Mouse (Mus musculus): ENCODE measurements around the gene Prelp. TPM values are rescaled to one million over a fixed set of nuclear protein-coding genes. Genes with fewer than 3 reads are reported as not detected.
"Not testable (repeated sequence)": the region's sequence is repeated elsewhere in the genome, so short reads cannot be mapped to it uniquely, and the experiment has no call there.

Prelp gene
- polyA plus RNA-seq (2014; fragmentation: Nextera tagmentation; extraction: Ambion mirVana), result 1.2 and 1.4 TPM in 2 replicates

DNA sequence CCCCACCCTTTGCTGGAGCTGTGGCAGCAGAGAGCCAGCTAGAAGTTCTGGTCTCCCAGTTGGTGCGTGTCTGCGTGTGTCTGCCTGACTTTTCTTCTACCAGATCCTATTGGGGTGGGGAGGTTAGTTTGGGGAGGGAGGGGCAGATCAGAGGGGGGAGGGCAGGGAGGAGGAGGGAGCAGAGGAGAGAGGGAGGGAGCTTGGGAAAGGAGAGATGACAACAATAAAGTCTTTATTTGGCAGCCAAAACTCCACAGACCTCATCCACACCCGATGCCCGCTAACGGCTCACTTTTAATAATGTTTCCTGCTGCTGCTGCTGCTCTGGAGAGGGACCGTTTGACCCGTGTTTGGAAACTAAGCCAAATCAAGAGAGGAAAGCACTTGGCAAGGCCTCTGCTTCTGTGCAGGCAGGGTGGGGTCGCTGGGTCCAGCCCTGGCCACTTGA, at the start of gene Prelp:
Prelp (minus strand) TSS at position 111 of the 448 bp plus-strand sequence.
- H3K9me3 ChIP-seq (ENCODE audit: control insufficient read depth, low read length), result no peaks in the 10 kb centered on the region
- H3K27me3 ChIP-seq (ENCODE audit: control insufficient read depth, insufficient read depth, low read length), result no peaks in the 10 kb centered on the region
- no peak within 1 kb of the TSS for H3K27ac ChIP-seq (ENCODE audit: low read depth, low read length)
- no peak within 1 kb of the TSS; the same call in 1 of the 2 replicates for H3K4me2 ChIP-seq (ENCODE audit: low read depth, low read length, severe bottlenecking)
- H3K4me3 ChIP-seq (ENCODE audit: low read depth, low read length), result no peak within 1 kb of the TSS
- ATAC-seq (replicated peaks; ENCODE audit: low FRiP score) (peak; percentile 29; the same call in 1 of the 2 replicates), DNase-seq (ENCODE audit: low spot score) (no peak)
- 17% methylated on average over 8 of the region's 8 CpGs for WGBS
- no peaks in the 10 kb centered on the region for H3K36me3 ChIP-seq (ENCODE audit: control insufficient read depth, insufficient read depth, low read length)
- no peak within 1 kb of the TSS for H3K9ac ChIP-seq (ENCODE audit: low read length)
- peaks cover 23% of the 10 kb centered on the region; the same call in 1 of the 2 replicates for H3K4me1 ChIP-seq (replicated peaks; ENCODE audit: control insufficient read depth, insufficient read depth, low read length)

DNA sequence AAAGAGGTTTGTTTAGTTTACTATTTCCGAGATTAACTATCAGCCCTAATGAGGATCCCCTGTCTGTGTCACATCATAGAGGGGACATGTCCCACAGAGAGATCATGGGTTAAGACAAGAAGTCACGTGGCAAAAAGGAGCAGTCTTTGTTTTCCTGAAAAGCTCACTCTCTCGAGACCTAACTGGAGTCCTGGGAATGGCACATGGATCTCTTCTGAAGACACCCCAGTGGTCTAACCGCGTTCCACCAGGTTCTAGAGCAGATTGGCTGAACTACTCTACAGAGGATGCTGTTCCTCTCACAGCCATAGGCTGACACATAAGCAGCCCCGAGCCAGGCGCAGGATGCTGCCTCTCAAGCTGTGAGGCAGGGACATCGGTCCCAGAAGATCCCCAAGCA, 48.2 kb upstream of the Prelp start:
- Histone ChIP-seq H3K9ac (ENCODE audit: low read length) (no peak overlapping the region), H3K27me3 (ENCODE audit: control insufficient read depth, insufficient read depth, low read length) (no peaks in the 10 kb centered on the region), H3K27ac (ENCODE audit: low read depth, low read length) (no peak overlapping the region), H3K4me1 (replicated peaks; ENCODE audit: control insufficient read depth, insufficient read depth, low read length) (no peaks in the 10 kb centered on the region; the same call in 1 of the 2 replicates), H3K4me3 (ENCODE audit: low read depth, low read length) (no peak overlapping the region), H3K4me2 (ENCODE audit: low read depth, low read length, severe bottlenecking) (no peak overlapping the region), H3K9me3 (ENCODE audit: control insufficient read depth, low read length) (no peaks in the 10 kb centered on the region), H3K36me3 (ENCODE audit: control insufficient read depth, insufficient read depth, low read length) (no peaks in the 10 kb centered on the region)
- WGBS, result 85% methylated on average over 8 of the region's 8 CpGs
- ATAC-seq (replicated peaks; ENCODE audit: low FRiP score) (no peak), DNase-seq (ENCODE audit: low spot score) (peak; percentile 41)

- WGBS, result 72% methylated on average over 4 of the region's 4 CpGs
- Histone ChIP-seq H3K36me3 (ENCODE audit: control insufficient read depth, insufficient read depth, low read length) (no peaks in the 10 kb centered on the region), H3K4me3 (ENCODE audit: low read depth, low read length) (no peak overlapping the region), H3K27ac (ENCODE audit: low read depth, low read length) (no peak overlapping the region), H3K4me2 (ENCODE audit: low read depth, low read length, severe bottlenecking) (no peak overlapping the region), H3K27me3 (ENCODE audit: control insufficient read depth, insufficient read depth, low read length) (no peaks in the 10 kb centered on the region), H3K4me1 (replicated peaks; ENCODE audit: control insufficient read depth, insufficient read depth, low read length) (no peaks in the 10 kb centered on the region; the same call in 1 of the 2 replicates), H3K9me3 (ENCODE audit: control insufficient read depth, low read length) (no peaks in the 10 kb centered on the region), H3K9ac (ENCODE audit: low read length) (no peak overlapping the region)
- ATAC-seq (replicated peaks; ENCODE audit: low FRiP score), result no peak
- DNase-seq (ENCODE audit: low spot score), result peak; percentile 28
Observed at GRCm38 (mm10) chr1:133968788-133969325, 47.6 kb upstream of the Prelp start.

DNA sequence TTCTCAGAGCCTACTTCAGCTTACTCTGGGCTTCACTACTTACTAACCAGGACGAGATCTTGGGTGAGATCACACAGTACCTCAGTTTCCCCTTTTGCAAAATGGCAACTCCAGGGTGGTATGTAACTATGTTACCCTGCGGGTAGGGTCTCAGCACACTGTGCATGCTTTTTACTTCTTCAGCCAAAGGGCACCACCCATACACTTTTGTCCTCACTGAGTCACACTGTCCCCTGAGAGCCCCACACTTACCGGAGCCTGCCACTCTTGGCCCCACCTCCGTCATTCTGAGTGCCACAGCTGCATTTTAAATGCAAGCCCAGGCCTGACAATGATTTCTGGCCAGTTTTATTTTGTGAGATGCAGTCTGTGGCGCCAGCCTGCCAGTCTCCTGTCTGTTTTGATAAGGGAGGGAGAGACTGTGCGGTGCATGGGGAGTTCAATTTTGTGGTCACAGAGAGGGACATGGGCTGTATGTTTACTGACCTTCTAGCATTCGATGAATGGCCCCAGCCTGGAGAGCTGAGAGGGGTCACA, 46.3 kb upstream of the Prelp start:
- no peaks in the 10 kb centered on the region for H3K27me3 ChIP-seq (ENCODE audit: control insufficient read depth, insufficient read depth, low read length)
- 82% methylated on average over 7 of the region's 7 CpGs for WGBS
- ATAC-seq (replicated peaks; ENCODE audit: low FRiP score), result no peak

GRCm38 (mm10) chr1:133966044-133966443, 44.8 kb upstream of the Prelp start:
- 80% methylated on average over 2 of the region's 2 CpGs for WGBS

More for the DNA sequence above, 46.3 kb upstream of the Prelp start:
- no peaks in the 10 kb centered on the region for H3K9me3 ChIP-seq (ENCODE audit: control insufficient read depth, low read length)
- H3K4me2 ChIP-seq (ENCODE audit: low read depth, low read length, severe bottlenecking), result no peak overlapping the region
- H3K27ac ChIP-seq (ENCODE audit: low read depth, low read length), result no peak overlapping the region
- peak; percentile 9 for DNase-seq (ENCODE audit: low spot score)
- no peak overlapping the region for H3K9ac ChIP-seq (ENCODE audit: low read length)
- H3K4me3 ChIP-seq (ENCODE audit: low read depth, low read length), result no peak overlapping the region
- H3K4me1 ChIP-seq (replicated peaks; ENCODE audit: control insufficient read depth, insufficient read depth, low read length), result no peaks in the 10 kb centered on the region
- no peaks in the 10 kb centered on the region for H3K36me3 ChIP-seq (ENCODE audit: control insufficient read depth, insufficient read depth, low read length)

GRCm38 (mm10) chr1:133965298-133965697, 44.1 kb upstream of the Prelp start:
- H3K9ac ChIP-seq (ENCODE audit: low read length), result no peak overlapping the region
- WGBS, result 63% methylated on average over 5 of the region's 5 CpGs
- H3K4me3 ChIP-seq (ENCODE audit: low read depth, low read length), result no peak overlapping the region
- DNase-seq (ENCODE audit: low spot score) (no peak), ATAC-seq (replicated peaks; ENCODE audit: low FRiP score) (no peak)
- peaks cover 4% of the 10 kb centered on the region for H3K4me1 ChIP-seq (replicated peaks; ENCODE audit: control insufficient read depth, insufficient read depth, low read length)
- no peak overlapping the region for H3K27ac ChIP-seq (ENCODE audit: low read depth, low read length)
- no peaks in the 10 kb centered on the region for H3K27me3 ChIP-seq (ENCODE audit: control insufficient read depth, insufficient read depth, low read length)
- no peak overlapping the region for H3K4me2 ChIP-seq (ENCODE audit: low read depth, low read length, severe bottlenecking)
- no peaks in the 10 kb centered on the region for H3K9me3 ChIP-seq (ENCODE audit: control insufficient read depth, low read length)
- H3K36me3 ChIP-seq (ENCODE audit: control insufficient read depth, insufficient read depth, low read length), result no peaks in the 10 kb centered on the region

More at GRCm38 (mm10) chr1:133966044-133966443, 44.8 kb upstream of the Prelp start:
- Histone ChIP-seq H3K9me3 (ENCODE audit: control insufficient read depth, low read length) (no peaks in the 10 kb centered on the region), H3K27ac (ENCODE audit: low read depth, low read length) (no peak overlapping the region), H3K4me2 (ENCODE audit: low read depth, low read length, severe bottlenecking) (no peak overlapping the region), H3K4me3 (ENCODE audit: low read depth, low read length) (no peak overlapping the region), H3K36me3 (ENCODE audit: control insufficient read depth, insufficient read depth, low read length) (no peaks in the 10 kb centered on the region), H3K27me3 (ENCODE audit: control insufficient read depth, insufficient read depth, low read length) (no peaks in the 10 kb centered on the region), H3K9ac (ENCODE audit: low read length) (no peak overlapping the region), H3K4me1 (replicated peaks; ENCODE audit: control insufficient read depth, insufficient read depth, low read length) (peaks cover 4% of the 10 kb centered on the region)
- DNase-seq (ENCODE audit: low spot score) (no peak), ATAC-seq (replicated peaks; ENCODE audit: low FRiP score) (no peak)

DNA sequence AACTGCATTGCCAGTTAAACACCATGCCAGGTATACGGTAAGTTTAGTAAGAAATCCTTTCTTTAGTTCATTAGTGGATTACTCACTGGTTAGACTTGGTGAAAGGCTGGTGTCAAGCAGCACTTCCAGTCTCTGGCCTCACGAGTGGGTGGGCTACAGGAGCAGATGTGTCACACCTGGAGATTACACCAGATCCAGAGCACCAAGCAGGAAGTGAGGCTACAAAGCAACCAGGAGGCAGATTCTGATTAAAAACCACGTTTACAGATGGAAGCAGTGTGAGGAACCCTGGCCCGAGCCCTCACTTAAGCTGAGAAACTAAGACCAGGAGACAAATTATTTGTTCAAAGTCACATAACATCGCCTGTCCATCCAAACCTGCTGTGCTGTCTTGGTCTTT, 43.5 kb upstream of the Prelp start:
- Histone ChIP-seq H3K4me2 (ENCODE audit: low read depth, low read length, severe bottlenecking) (no peak overlapping the region), H3K4me1 (replicated peaks; ENCODE audit: control insufficient read depth, insufficient read depth, low read length) (peaks cover 4% of the 10 kb centered on the region), H3K27ac (ENCODE audit: low read depth, low read length) (no peak overlapping the region), H3K9ac (ENCODE audit: low read length) (no peak overlapping the region), H3K9me3 (ENCODE audit: control insufficient read depth, low read length) (no peaks in the 10 kb centered on the region), H3K27me3 (ENCODE audit: control insufficient read depth, insufficient read depth, low read length) (no peaks in the 10 kb centered on the region), H3K4me3 (ENCODE audit: low read depth, low read length) (no peak overlapping the region), H3K36me3 (ENCODE audit: control insufficient read depth, insufficient read depth, low read length) (no peaks in the 10 kb centered on the region)
- WGBS, result 83% methylated on average over 5 of the region's 5 CpGs
- no peak for ATAC-seq (replicated peaks; ENCODE audit: low FRiP score)
- no peak for DNase-seq (ENCODE audit: low spot score)

- not testable (repeated sequence) for H3K4me3 ChIP-seq (ENCODE audit: low read depth, low read length); H3K27me3 ChIP-seq (ENCODE audit: control insufficient read depth, insufficient read depth, low read length); H3K9ac ChIP-seq (ENCODE audit: low read length); H3K4me2 ChIP-seq (ENCODE audit: low read depth, low read length, severe bottlenecking); H3K9me3 ChIP-seq (ENCODE audit: control insufficient read depth, low read length); H3K4me1 ChIP-seq (replicated peaks; ENCODE audit: control insufficient read depth, insufficient read depth, low read length); H3K36me3 ChIP-seq (ENCODE audit: control insufficient read depth, insufficient read depth, low read length); H3K27ac ChIP-seq (ENCODE audit: low read depth, low read length); DNase-seq (ENCODE audit: low spot score); ATAC-seq (replicated peaks; ENCODE audit: low FRiP score)
- WGBS, result 76% methylated on average over 1 of the region's 1 CpGs
Observed at GRCm38 (mm10) chr1:133963578-133963977, 42.4 kb upstream of the Prelp start.

GRCm38 (mm10) chr1:133963128-133963527, 41.9 kb upstream of the Prelp start:
- not testable (repeated sequence) for DNase-seq (ENCODE audit: low spot score); ATAC-seq (replicated peaks; ENCODE audit: low FRiP score); H3K36me3 ChIP-seq (ENCODE audit: control insufficient read depth, insufficient read depth, low read length); H3K4me3 ChIP-seq (ENCODE audit: low read depth, low read length); H3K4me2 ChIP-seq (ENCODE audit: low read depth, low read length, severe bottlenecking); H3K27me3 ChIP-seq (ENCODE audit: control insufficient read depth, insufficient read depth, low read length); H3K9ac ChIP-seq (ENCODE audit: low read length); H3K4me1 ChIP-seq (replicated peaks; ENCODE audit: control insufficient read depth, insufficient read depth, low read length); H3K27ac ChIP-seq (ENCODE audit: low read depth, low read length); H3K9me3 ChIP-seq (ENCODE audit: control insufficient read depth, low read length)
- WGBS, result 90% methylated on average over 3 of the region's 3 CpGs

All from forebrain, embryonic 11.5 days (tissue).